In the genomic region with DNA sequence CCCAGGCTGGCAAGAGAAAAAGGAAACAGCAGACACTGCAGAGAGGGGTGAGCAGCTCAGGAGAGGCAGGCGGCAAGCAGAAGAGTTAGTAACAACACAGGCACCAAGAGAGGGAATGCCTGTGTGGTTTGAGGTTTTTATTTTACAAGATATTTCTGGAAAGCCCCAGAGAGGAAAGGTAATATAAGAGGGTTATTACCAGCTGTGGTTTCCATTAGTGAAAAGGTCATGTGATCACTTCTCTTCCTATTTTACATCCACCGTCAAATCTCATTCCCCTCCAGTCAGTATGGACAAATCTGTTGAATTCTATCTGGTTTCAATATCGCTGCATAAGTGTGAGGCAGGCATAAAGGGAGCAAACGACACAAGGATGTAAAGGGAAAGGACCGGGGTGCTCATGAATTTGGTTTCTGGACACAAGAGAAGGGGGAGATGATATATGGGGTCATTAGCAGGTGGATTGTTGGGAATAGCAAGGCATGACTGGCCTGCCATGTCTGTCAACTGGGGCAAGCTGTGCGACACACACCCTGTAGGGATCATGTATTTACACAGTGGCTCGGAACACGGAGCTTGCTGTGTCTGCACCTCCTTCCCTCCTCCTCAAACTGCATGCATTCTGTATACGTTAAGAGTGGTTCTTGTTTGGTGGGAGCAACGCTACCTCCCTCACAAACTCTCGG, we compare ENCODE assay signal across 9 mouse cellular contexts. TPM values are rescaled to one million over a fixed set of nuclear protein-coding genes. Genes with fewer than 3 reads are reported as not detected.
A peak's percentile ranks its signal among the peaks of the same experiment; 100 is the strongest.
DNase-seq lines count a peak whose midpoint lies in the region; ATAC-seq and TF ChIP-seq lines count a peak whose summit lies in the region.
"Had no signal": no experiment of that assay in that cellular context is flagged by ENCODE, and none has a peak within 500 bp of the region (broad histone marks: within the 10 kb centered on the region; RNA-seq: fewer than 3 reads in every experiment).

No protein-coding gene starts in this region.

- H3K36me3 ChIP-seq in hindbrain, embryonic 13.5 days = no peaks in the 10 kb centered on the region
- no peaks in the 10 kb centered on the region for H3K36me3 ChIP-seq in hindbrain, embryonic 11.5 days (ENCODE audit: control insufficient read depth, insufficient read depth, low read length)
- H3K36me3 ChIP-seq in limb, embryonic 15.5 days = no peaks in the 10 kb centered on the region
- H3K36me3 ChIP-seq in liver, embryonic 11.5 days (ENCODE audit: control insufficient read depth, insufficient read depth, low read length) = no peaks in the 10 kb centered on the region

- ATAC-seq in hindbrain, embryonic 13.5 days (ENCODE audit: low FRiP score) = peak; percentile 71
- no peak for ATAC-seq in hindbrain, embryonic 11.5 days (ENCODE audit: low FRiP score)
- no peak for ATAC-seq in limb, embryonic 15.5 days (ENCODE audit: insufficient number of reproducible peaks, low FRiP score, low TSS enrichment, low read depth)
- ATAC-seq in liver, embryonic 11.5 days (replicated peaks; ENCODE audit: low FRiP score) = no peak

- 64% methylated on average over 11 of the region's 11 CpGs for WGBS in hindbrain, embryonic 13.5 days
- WGBS in hindbrain, embryonic 11.5 days = 67% methylated on average over 11 of the region's 11 CpGs
- WGBS in limb, embryonic 15.5 days = 31% methylated on average over 11 of the region's 11 CpGs
- 63% methylated on average over 11 of the region's 11 CpGs for WGBS in liver, embryonic 11.5 days

- no peak for TF ChIP-seq CTCF in bone marrow macrophage, adult 2 months (IDR thresholded peaks at IDR 0.05; ENCODE audit: low read depth, low read length)

- no peak for TF ChIP-seq POLR2A in bone marrow macrophage, adult 2 months (IDR thresholded peaks at IDR 0.05; ENCODE audit: borderline replicate concordance, low read depth, low read length)

- peaks cover 6% of the 10 kb centered on the region; the same call in 1 of the 2 replicates for H3K4me1 ChIP-seq in hindbrain, embryonic 13.5 days (replicated peaks)
- H3K4me1 ChIP-seq in hindbrain, embryonic 11.5 days (replicated peaks; ENCODE audit: control insufficient read depth, insufficient read depth, low read length) = no peaks in the 10 kb centered on the region
- no peaks in the 10 kb centered on the region for H3K4me1 ChIP-seq in bone marrow macrophage, adult 2 months (ENCODE audit: control insufficient read depth, insufficient read depth, low read length)
- H3K4me1 ChIP-seq in limb, embryonic 15.5 days = peaks cover 14% of the 10 kb centered on the region
- no peaks in the 10 kb centered on the region for H3K4me1 ChIP-seq in liver, embryonic 11.5 days (replicated peaks; ENCODE audit: control insufficient read depth, insufficient read depth, low read length)

- H3K4me2 ChIP-seq in hindbrain, embryonic 13.5 days = no peak overlapping the region
- H3K4me2 ChIP-seq in hindbrain, embryonic 11.5 days (replicated peaks; ENCODE audit: low read depth, low read length) = no peak overlapping the region
- peak overlapping the region; percentile 39 for H3K4me2 ChIP-seq in limb, embryonic 15.5 days
- H3K4me2 ChIP-seq in liver, embryonic 11.5 days = no peak overlapping the region

- H3K9me3 ChIP-seq in hindbrain, embryonic 13.5 days = no peaks in the 10 kb centered on the region
- H3K9me3 ChIP-seq in hindbrain, embryonic 11.5 days (ENCODE audit: control insufficient read depth, low read length) = no peaks in the 10 kb centered on the region
- H3K9me3 ChIP-seq in limb, embryonic 15.5 days = no peaks in the 10 kb centered on the region
- no peaks in the 10 kb centered on the region for H3K9me3 ChIP-seq in liver, embryonic 11.5 days (ENCODE audit: control insufficient read depth, low read length)

- H3K9ac ChIP-seq in hindbrain, embryonic 13.5 days = peak overlapping the region; percentile 35; the same call in 1 of the 2 replicates
- H3K9ac ChIP-seq in hindbrain, embryonic 11.5 days (ENCODE audit: low read depth, low read length) = no peak overlapping the region
- no peak overlapping the region for H3K9ac ChIP-seq in limb, embryonic 15.5 days
- no peak overlapping the region for H3K9ac ChIP-seq in liver, embryonic 11.5 days (ENCODE audit: low read depth, low read length)

- no peak for DNase-seq in hindbrain, embryonic 11.5 days (ENCODE audit: low spot score)
- peak; percentile 14 for DNase-seq in 416B (ENCODE audit: low read depth)
- DNase-seq in liver, embryonic 11.5 days (ENCODE audit: low spot score) = no peak
- no peak for DNase-seq in kidney, postnatal 10 days
- DNase-seq in gastrocnemius, postnatal 10 days = no peak

- peak overlapping the region; percentile 70; the same call in 1 of the 2 replicates for H3K27ac ChIP-seq in hindbrain, embryonic 13.5 days
- H3K27ac ChIP-seq in hindbrain, embryonic 11.5 days (ENCODE audit: low read depth, low read length) = no peak overlapping the region
- H3K27ac ChIP-seq in bone marrow macrophage, adult 2 months (ENCODE audit: insufficient read depth, low read depth, low read length) = no peak overlapping the region
- H3K27ac ChIP-seq in limb, embryonic 15.5 days = no peak overlapping the region
- no peak overlapping the region for H3K27ac ChIP-seq in liver, embryonic 11.5 days (ENCODE audit: low read depth, low read length)
- H3K27ac ChIP-seq: kidney, postnatal 0 days had no signal

- no peak overlapping the region for H3K4me3 ChIP-seq in hindbrain, embryonic 13.5 days
- H3K4me3 ChIP-seq in hindbrain, embryonic 11.5 days (ENCODE audit: low read depth, low read length) = no peak overlapping the region
- peak overlapping the region; percentile 3; the same call in 1 of the 2 replicates for H3K4me3 ChIP-seq in bone marrow macrophage, adult 2 months (ENCODE audit: insufficient read depth, low read length)
- peak overlapping the region; percentile 6 for H3K4me3 ChIP-seq in limb, embryonic 15.5 days
- no peak overlapping the region for H3K4me3 ChIP-seq in liver, embryonic 11.5 days (ENCODE audit: low read depth, low read length)

- H3K27me3 ChIP-seq in hindbrain, embryonic 13.5 days = no peaks in the 10 kb centered on the region
- no peaks in the 10 kb centered on the region for H3K27me3 ChIP-seq in hindbrain, embryonic 11.5 days (ENCODE audit: control insufficient read depth, insufficient read depth, low read length)
- no peaks in the 10 kb centered on the region; the same call in 1 of the 2 replicates for H3K27me3 ChIP-seq in limb, embryonic 15.5 days
- H3K27me3 ChIP-seq in liver, embryonic 11.5 days (replicated peaks; ENCODE audit: control insufficient read depth, insufficient read depth, low read length) = no peaks in the 10 kb centered on the region

RNA-seq across cellular contexts. Expression of gene Akr1b3, which starts 24.9 kb away (rescaled TPM):
- 106 and 108 TPM in 2 replicates for polyA plus RNA-seq in hindbrain, embryonic 13.5 days (2015; fragmentation: Nextera tagmentation; extraction: Ambion mirVana)
- 217 and 249 TPM in 2 replicates for polyA plus RNA-seq in hindbrain, embryonic 11.5 days (2014; fragmentation: Nextera tagmentation; extraction: Ambion mirVana)
- 202 and 226 TPM in 2 replicates for polyA plus RNA-seq in bone marrow macrophage, adult 2 months (2012; ENCODE audit: insufficient read depth, insufficient read length, missing spikeins)
- polyA plus RNA-seq in limb, embryonic 15.5 days (2015; fragmentation: Nextera tagmentation; extraction: Ambion mirVana) = 140 and 166 TPM in 2 replicates
- 131 and 132 TPM in 2 replicates for polyA plus RNA-seq in liver, embryonic 11.5 days (2014; fragmentation: Nextera tagmentation; extraction: Ambion mirVana)
- 100 to 1,000 TPM; 214 to 249 TPM for total RNA-seq in gastrocnemius, postnatal 10 days (2021)

Comparison
In these comparisons a context has a peak if more than half of its experiments do, and no peak if none do; other contexts are left out.
1. H3K4me3 ChIP-seq: peak in bone marrow macrophage, adult 2 months (single experiment) and limb, embryonic 15.5 days (single experiment); none in hindbrain, embryonic 13.5 days (single experiment), hindbrain, embryonic 11.5 days (single experiment) and liver, embryonic 11.5 days (single experiment).